Mouse (Mus musculus): Measurements from ENCODE around the gene Dera. TPM values are rescaled to one million over a fixed set of nuclear protein-coding genes. Genes with fewer than 3 reads are reported as not detected.

The Dera gene
- 39.1 TPM for polyA plus RNA-seq (2017; shearing (Covaris generic))

DNA sequence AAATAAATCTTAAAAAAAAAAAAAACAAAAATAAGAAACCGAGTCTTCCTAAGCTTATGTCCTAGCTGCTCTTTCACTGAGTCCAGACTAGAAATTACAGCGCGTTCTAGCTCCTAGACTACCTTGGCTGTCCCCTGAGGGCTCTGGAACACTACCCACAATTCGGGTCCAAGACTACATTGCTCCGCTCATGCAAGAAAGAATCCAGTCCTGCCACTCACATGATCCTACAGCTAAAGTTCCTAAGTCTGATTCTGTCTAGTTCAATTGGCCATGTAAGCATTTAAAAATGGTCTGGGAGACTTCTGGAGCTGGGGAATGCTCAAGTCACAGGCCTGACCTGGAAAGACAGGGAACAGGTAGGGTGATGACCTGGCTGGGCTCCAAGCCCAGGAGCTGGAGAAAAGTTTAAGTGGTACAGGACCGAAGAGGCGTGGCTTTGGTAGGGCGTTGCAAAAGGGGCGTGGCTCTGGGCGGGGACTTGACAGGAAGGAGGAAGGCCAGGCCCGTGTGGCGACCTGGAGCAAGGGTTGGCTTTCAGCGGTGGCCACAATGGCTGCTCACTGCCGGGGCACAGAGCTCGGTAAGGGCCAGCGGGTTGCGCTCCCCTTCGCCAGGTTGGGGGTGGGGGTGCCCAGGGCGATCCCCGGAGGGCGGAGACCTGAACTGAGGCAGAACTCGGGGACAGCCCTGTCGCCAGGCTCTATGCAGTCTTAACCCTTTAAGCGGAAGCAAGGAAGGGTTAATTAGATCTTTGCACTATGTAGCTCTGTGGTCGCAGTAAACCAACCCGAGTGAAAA lies at the start of gene Dera:
TSS of gene Dera (plus strand) at position 491 of the 801 bp plus-strand sequence.

GRCm38 (mm10) chr6:137734846-137735609 lies 19.3 kb upstream of the Dera start, which contains the start of gene Strap:
Strap (plus strand) TSS chr6:137735078.

Other genes with a start within 250 kb of the Dera start
- 1.5 TPM for gene Eps8, start 99.7 kb upstream of the Dera start, polyA plus RNA-seq (2017; shearing (Covaris generic))
- gene Strap, start 19.5 kb upstream of the Dera start, polyA plus RNA-seq (2017; shearing (Covaris generic)): 112 TPM

Data from effector memory CD4-positive, alpha-beta T cell, adult 5 months (primary cell).